Mouse (Mus musculus): ENCODE measurements at regions not wholly inside any gene's neighbourhood (a gene's known extent, or its start where the extent isn't known, plus 50 kb on each side); places are given as distances from the start of the nearest gene placed in this dataset.

GRCm38 (mm10) chr16:90550058-90550795 lies 164.4 kb downstream of the Hunk start:
- Histone ChIP-seq H3K4me2 (ENCODE audit: low read depth) (no peak overlapping the region), H3K79me2 (ENCODE audit: control insufficient read depth, insufficient read depth) (no peaks in the 10 kb centered on the region), H3K36me3 (ENCODE audit: control insufficient read depth, insufficient read depth) (no peaks in the 10 kb centered on the region), H3K4me3 (no peak overlapping the region), H3ac (ENCODE audit: control insufficient read depth, insufficient read length) (no peak overlapping the region), H3K27me3 (ENCODE audit: control insufficient read depth, insufficient read depth, insufficient read length) (peaks cover 5% of the 10 kb centered on the region)
- TF ChIP-seq POLR2AphosphoS2 (IDR thresholded peaks at IDR 0.05; ENCODE audit: insufficient read length, low read depth) (no peak), REST (IDR thresholded peaks at IDR 0.05; ENCODE audit: insufficient read depth, insufficient read length) (no peak), TCF12 (IDR thresholded peaks at IDR 0.05; ENCODE audit: insufficient read depth, poor library complexity, severe bottlenecking) (no peak), TCF3 (IDR thresholded peaks at IDR 0.05; ENCODE audit: insufficient read length, low read depth) (no peak), POLR2A (IDR thresholded peaks at IDR 0.05; ENCODE audit: insufficient read length, low read depth) (no peak), USF1 (IDR thresholded peaks at IDR 0.05; ENCODE audit: low read depth) (no peak), MAX (IDR thresholded peaks at IDR 0.05; ENCODE audit: low read depth) (no peak), E2F4 (IDR thresholded peaks at IDR 0.05; ENCODE audit: insufficient read depth) (no peak), CEBPB (IDR thresholded peaks at IDR 0.05; ENCODE audit: insufficient read depth, poor library complexity, severe bottlenecking) (no peak), MYOG (IDR thresholded peaks at IDR 0.05; ENCODE audit: control insufficient read depth in 1 of 3, insufficient read depth in 1 of 3, insufficient read length in 2 of 3, low read depth in 2 of 3) (no peak), SRF (IDR thresholded peaks at IDR 0.05; ENCODE audit: control insufficient read depth, insufficient read length, low read depth) (no peak), MYOD1 (IDR thresholded peaks at IDR 0.05; ENCODE audit: control insufficient read depth in 1 of 3, insufficient read length in 2 of 3, low read depth in 2 of 3) (no peak)

Measured in myocyte (in vitro differentiated cells).